Mouse (Mus musculus) adrenal gland, postnatal 0 days (tissue): ENCODE measurements around the gene Ppfia2. TPM values are rescaled to one million over a fixed set of nuclear protein-coding genes. Genes with fewer than 3 reads are reported as not detected.

Experiments
- polyA plus RNA-seq: library from polyadenylated mRNA; unstranded; fragments of >200 nt; fragmentation: Nextera tagmentation; extraction: Ambion mirVana; gene quantifications from 2 replicates; pipeline ENCODE4 v1.2.1, GENCODE M21; 2015

Ppfia2 gene
- polyA plus RNA-seq, result 8.1 and 10.9 TPM in 2 replicates

DNA sequence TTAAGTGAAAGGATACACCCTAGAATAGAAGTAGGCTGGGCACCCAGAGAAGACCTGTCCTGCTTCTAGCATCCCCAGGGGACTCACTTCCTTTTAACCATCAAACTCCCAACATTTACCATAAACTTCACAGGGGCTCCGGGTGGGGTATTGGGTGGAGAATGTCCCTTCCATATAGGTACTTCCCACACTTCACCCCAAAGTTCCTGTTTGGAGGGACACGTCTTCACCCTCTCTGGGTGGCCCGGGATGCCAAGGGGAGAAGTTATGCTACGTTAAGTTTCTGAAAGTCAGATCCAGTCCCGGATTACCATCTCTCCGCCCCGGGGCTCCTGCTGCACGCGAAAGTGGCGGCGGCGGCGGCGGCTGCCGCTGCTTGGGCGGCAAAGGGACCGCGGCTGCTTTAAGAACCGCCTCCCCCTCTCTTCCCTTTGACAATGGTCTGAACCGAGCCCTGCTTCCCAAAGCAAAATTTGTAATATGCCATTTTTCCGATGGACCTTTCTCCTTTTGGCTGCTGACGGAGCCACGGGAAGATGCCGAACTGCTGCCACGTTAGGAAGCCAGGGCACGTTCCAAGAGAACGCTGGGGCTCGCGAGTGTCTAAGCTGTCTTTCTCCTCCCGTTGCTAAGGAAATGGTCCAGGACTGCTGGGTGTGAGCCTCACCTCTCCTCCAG is at the start of gene Ppfia2:
Ppfia2 (plus strand) TSS at position 485 of the 678 bp plus-strand sequence.

